Mouse (Mus musculus) left cerebral cortex, postnatal 25 days (tissue): Measurements from ENCODE around the gene Dnajb13. TPM values are rescaled to one million over a fixed set of nuclear protein-coding genes. Genes with fewer than 3 reads are reported as not detected.
"Not testable (repeated sequence)": the region's sequence is repeated elsewhere in the genome, so short reads cannot be mapped to it uniquely, and the experiment has no call there.

ENCODE experiments used
- DNase-seq, 2 experiments: peaks; one replicate each; pipeline ENCODE4 v3.0.0; 2022; ENCODE audit warnings: low spot score in 2 of 2, mixed read lengths in 1 of 2
- intact Hi-C: fragments of 180-260 bp; cut with DNase I; formaldehyde crosslinking; loops from one replicate; pipeline ENCODE4 v1.15.1; 2025
- total RNA-seq, 2 experiments: library from RNA; stranded (reverse); gene quantifications; 2 replicates each; pipeline ENCODE4 v1.2.3; 2021

Gene Dnajb13
- total RNA-seq, 2 experiments from 2014 or later, result 0.25 to 0.60 TPM

DNA sequence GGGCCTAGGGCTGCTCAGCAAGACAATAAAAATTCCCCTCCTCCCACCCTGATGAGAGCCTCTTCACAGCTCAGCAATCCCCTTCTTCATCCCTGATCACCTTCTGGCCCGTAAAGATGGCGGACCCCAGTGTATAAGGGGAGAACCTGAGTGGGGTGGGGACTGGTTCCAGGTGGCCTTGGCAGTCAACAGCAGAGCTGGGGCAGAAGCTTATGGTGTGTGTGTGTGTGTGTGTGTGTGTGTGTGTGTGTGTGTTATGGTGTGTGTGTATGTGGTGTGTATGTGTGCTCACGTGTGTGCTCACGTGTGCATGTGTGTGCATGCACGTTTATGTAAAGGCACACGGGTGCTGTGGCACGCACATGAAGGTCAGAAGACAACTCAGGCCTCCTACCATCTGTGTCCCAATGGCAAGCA, 20.3 kb downstream of the Dnajb13 start:
- intact Hi-C loops, result no loop called here
- no peak for DNase-seq

- intact Hi-C loops, result no loop called here
Observed at GRCm38 (mm10) chr7:100493484-100494414, 21.0 kb downstream of the Dnajb13 start.

GRCm38 (mm10) chr7:100493117-100493483, 21.7 kb downstream of the Dnajb13 start, which contains the start of gene Ucp2:
Ucp2 (plus strand) TSS chr7:100493337.
- intact Hi-C loops, result no loop called here
- DNase-seq, result peak; percentile 57 to 58

More at GRCm38 (mm10) chr7:100493484-100494414, 21.0 kb downstream of the Dnajb13 start:
- peak in 1 of 2 experiments; percentile 44 for DNase-seq

DNA sequence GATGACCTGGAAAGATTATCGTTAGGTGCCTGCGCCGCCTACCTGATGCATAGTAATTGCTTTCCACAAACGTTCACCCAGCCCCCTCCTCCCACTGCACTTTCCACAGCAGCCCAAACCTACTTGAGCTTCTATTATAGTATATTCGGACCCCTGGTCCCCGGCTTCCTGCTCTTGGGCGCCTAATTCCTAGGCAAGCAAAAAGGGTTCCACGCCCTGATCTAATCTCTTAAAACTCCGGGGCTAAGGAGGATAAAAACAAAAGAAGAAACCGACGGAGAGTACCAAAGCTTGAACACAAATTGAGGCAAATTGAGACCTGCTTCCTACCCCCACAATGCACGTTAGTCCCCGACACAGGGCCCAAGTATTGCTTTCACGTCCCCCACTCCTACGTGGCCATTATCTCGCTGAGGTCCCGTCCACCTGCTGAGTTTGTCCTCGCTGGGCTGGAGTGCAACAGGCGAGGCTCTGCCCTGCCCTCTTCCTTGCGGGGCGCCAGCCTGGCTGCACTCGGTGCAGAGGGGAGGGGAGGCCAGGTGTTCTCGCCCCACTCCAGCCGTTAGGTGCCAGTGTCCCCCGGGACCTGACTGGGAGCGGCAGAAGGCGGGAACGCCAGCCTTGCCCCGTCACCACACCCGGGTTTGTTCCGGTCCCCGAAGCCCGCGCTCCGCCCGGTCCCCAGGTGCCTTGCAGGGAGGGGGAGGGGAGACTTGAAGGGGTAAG, 22.2 kb downstream of the Dnajb13 start:
- intact Hi-C loops, result no loop called here

DNA sequence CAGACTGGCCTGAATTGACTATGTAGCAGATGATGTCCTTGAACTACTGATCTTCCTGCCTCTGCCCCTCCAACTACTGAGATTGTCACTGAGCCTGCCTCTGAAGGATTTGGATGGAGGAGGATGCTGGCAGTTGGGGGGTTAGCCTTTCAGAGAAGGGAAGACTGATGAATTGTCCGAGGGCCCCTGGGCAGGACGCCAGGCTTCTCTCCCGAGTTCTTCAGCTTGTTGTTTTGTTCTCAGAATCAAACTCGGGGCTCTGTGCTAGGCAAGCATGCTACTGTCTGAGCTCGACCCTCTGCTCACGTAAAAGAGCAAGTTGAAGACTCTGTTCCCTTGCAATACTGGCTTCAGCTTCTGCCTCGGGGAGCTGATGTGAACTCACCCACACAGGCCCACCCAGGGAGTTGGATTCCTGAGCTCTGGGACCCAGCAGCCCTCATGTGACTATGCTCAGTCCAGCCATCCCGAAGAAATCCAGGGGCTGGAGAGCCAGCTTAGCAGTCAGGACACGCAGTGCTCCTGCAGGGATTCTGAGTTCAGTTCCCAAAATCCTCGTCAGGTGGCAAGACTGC, 26.2 kb downstream of the Dnajb13 start:
- no peak for DNase-seq
- intact Hi-C loops, result no loop called here

More for the DNA sequence above, 22.2 kb downstream of the Dnajb13 start:
- no peak for DNase-seq

DNA sequence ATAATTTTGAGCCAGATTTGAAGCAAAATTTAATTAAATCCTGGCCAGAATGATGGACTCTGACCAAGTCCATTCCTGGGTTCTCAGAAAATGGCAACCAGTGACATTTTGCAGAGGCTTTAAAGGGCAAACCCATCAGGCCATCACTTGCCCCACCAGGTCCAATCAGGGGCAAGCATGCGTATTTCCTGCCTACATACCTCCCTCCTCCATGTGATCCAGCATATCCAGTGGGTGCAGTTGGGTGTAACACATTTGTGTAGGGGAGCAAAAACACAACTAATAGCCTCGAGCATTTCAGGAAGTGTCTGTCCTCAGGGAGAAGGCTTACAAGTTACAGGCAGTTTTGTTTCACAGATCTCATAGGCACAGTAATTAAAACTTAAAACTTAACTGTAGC, 27.5 kb downstream of the Dnajb13 start:
- DNase-seq, result no peak
- intact Hi-C loops, result no loop called here

DNA sequence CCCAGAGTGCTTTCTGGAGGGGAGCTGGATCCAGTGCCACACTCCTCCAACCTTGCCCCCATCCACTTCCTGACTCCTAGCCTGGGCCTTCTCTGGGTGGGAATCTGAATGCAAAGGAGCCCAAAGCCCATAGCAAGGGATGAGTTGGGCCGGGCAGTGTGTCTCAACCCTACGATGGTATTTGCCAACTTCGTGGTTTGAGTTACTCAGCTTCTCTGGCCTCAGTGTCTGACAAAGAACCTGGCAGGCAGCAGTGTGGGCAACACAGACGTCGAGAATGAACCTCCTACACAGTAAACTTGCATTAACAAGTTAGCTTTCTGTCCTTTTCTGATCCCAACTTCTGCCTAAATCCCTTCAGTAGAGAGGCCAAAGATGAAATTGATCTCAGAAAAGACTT, 30.3 kb downstream of the Dnajb13 start:
- DNase-seq, result peak in 1 of 2 experiments; percentile 46
- intact Hi-C loops, result no loop called here

- intact Hi-C loops, DNase-seq: not testable (repeated sequence)
Observed at GRCm38 (mm10) chr7:100482046-100482445, 32.7 kb downstream of the Dnajb13 start.

GRCm38 (mm10) chr7:100480175-100480574, 34.6 kb downstream of the Dnajb13 start:
- DNase-seq, result no peak
- intact Hi-C loops, result no loop called here

DNA sequence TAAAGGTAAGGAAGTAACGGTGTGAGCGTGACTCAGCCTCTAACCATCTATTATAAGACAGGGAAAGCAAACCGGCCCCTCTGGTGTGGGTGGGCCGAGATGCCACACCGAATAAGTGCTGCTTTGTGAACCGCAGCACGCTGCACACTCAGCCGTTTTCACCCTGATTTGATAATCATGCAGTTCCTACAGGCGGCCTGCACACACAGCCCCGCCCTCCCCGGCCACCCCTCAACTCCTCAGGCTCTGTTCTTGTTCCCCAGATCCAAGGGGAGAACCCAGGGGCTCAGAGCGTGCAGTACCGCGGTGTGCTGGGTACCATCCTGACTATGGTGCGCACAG, 35.0 kb downstream of the Dnajb13 start:
- no peak for DNase-seq
- intact Hi-C loops, result no loop called here

GRCm38 (mm10) chr7:100479100-100479822, 35.5 kb downstream of the Dnajb13 start:
- no peak for DNase-seq
- intact Hi-C loops, result no loop called here

DNA sequence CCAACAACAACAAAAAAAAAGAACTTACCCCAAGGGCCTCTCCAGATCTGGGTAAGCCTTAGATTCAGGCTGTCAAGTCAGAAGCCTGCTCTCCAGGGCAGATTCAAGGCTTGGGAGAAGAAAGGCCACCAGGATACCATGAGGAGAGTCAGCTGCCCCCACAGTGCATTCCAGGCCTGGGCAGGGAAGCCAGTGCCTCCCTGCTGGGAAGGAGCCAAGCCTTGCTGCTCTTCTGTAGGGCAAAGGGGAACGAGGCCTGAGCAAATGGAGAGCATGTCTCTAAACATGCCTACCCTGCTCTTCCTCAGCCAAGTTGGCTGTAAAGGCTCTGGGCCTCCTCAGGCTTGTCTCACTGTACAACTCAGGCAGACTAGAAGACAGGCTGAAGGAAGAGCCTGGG, 40.1 kb downstream of the Dnajb13 start:
- no peak for DNase-seq
- intact Hi-C loops, result no loop called here

- no peak for DNase-seq
- intact Hi-C loops, result no loop called here
Observed at GRCm38 (mm10) chr7:100473846-100474454, 40.8 kb downstream of the Dnajb13 start.

- DNase-seq, result no peak
Observed at GRCm38 (mm10) chr7:100472777-100473176, 42.0 kb downstream of the Dnajb13 start, which contains the start of gene Ucp3. Ucp3 (plus strand) TSS chr7:100472990.

DNA sequence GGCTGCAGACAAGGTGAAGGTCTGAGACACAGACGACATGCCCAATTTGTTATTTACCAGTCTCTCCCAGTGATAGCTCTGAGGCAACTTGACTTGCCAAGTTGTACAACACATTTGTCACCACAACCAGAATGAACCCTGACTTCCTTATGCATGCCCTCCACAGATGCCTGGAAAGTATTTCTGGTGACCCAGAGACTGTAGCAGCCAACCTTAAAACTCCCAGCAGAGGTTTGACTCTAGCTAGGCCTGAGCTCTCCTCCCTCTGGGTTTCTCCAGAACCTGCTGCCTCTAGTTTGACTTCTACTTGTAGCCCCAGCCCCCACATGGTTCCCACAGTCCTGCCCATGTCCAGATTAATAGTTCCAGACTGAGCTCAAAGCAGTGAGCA, 43.4 kb downstream of the Dnajb13 start:
- DNase-seq, result no peak
- intact Hi-C loops, result no loop called here

More at GRCm38 (mm10) chr7:100472777-100473176, 42.0 kb downstream of the Dnajb13 start, which contains the start of gene Ucp3:
- intact Hi-C loops, result no loop called here

GRCm38 (mm10) chr7:100470796-100471406, 43.9 kb downstream of the Dnajb13 start:
- no peak for DNase-seq
- intact Hi-C loops, result no loop called here

GRCm38 (mm10) chr7:100469502-100469901, 45.3 kb downstream of the Dnajb13 start:
- no peak for DNase-seq
- intact Hi-C loops, result no loop called here

- no peak for DNase-seq
- intact Hi-C loops, result no loop called here
Observed at GRCm38 (mm10) chr7:100468761-100469160, 46.0 kb downstream of the Dnajb13 start.
